Comparison of ENCODE assay signal across 8 mouse cellular contexts in genomic region chr3:27982436-27983017, GRCm38 (mm10). TPM values are rescaled to one million over a fixed set of nuclear protein-coding genes. Genes with fewer than 3 reads are reported as not detected.
DNase-seq lines count a peak whose midpoint lies in the region; ATAC-seq and TF ChIP-seq lines count a peak whose summit lies in the region.

No protein-coding gene starts in this region.

- 45% methylated on average over 7 of the region's 7 CpGs for WGBS in forebrain, embryonic 14.5 days
- WGBS in heart, postnatal 0 days: 31% methylated on average over 7 of the region's 7 CpGs
- WGBS in lung, embryonic 16.5 days: 38% methylated on average over 7 of the region's 7 CpGs

- H3K27ac ChIP-seq in forebrain, embryonic 14.5 days (ENCODE audit: low read depth, low read length): no peak overlapping the region
- no peak overlapping the region for H3K27ac ChIP-seq in heart, postnatal 0 days (ENCODE audit: low read depth)
- H3K27ac ChIP-seq in lung, embryonic 16.5 days (ENCODE audit: low read length): peak overlapping the region; percentile 33; the same call in 1 of the 2 replicates

- TF ChIP-seq POLR2A in brain, embryonic 14.5 days (IDR thresholded peaks at IDR 0.05; ENCODE audit: borderline replicate concordance, extremely low read depth, insufficient read depth, insufficient read length, poor library complexity, severe bottlenecking): no peak

- DNase-seq in ES-CJ7 (ENCODE audit: low read depth, low spot score): peak; percentile 72
- DNase-seq in brain, embryonic 14.5 days (ENCODE audit: low read depth): peak; percentile 89
- DNase-seq in forebrain, embryonic 14.5 days (ENCODE audit: low spot score): peak; percentile 83
- peak; percentile 85 for DNase-seq in heart, postnatal 0 days (ENCODE audit: low spot score)
- peak; percentile 87 for DNase-seq in layer of hippocampus, adult 11-12 months (ENCODE audit: low spot score)
- DNase-seq in retina, postnatal 1 day: peak; percentile 83

- peaks cover 4% of the 10 kb centered on the region for H3K4me1 ChIP-seq in forebrain, embryonic 14.5 days (ENCODE audit: control insufficient read depth, insufficient read depth, low read length)
- H3K4me1 ChIP-seq in heart, postnatal 0 days (ENCODE audit: control insufficient read depth, insufficient read depth): peaks cover 6% of the 10 kb centered on the region
- peaks cover 11% of the 10 kb centered on the region for H3K4me1 ChIP-seq in lung, embryonic 16.5 days (replicated peaks; ENCODE audit: control insufficient read depth, insufficient read depth, low read length)

- H3K9ac ChIP-seq in forebrain, embryonic 14.5 days (ENCODE audit: low read length): no peak overlapping the region
- no peak overlapping the region for H3K9ac ChIP-seq in heart, postnatal 0 days (replicated peaks; ENCODE audit: low read depth, low read length)
- no peak overlapping the region for H3K9ac ChIP-seq in lung, embryonic 16.5 days (ENCODE audit: low read length)

- no peaks in the 10 kb centered on the region for H3K36me3 ChIP-seq in forebrain, embryonic 14.5 days (ENCODE audit: control insufficient read depth, insufficient read depth, low read length)
- H3K36me3 ChIP-seq in heart, postnatal 0 days (replicated peaks; ENCODE audit: control insufficient read depth, insufficient read depth, low read length): no peaks in the 10 kb centered on the region
- no peaks in the 10 kb centered on the region for H3K36me3 ChIP-seq in lung, embryonic 16.5 days (ENCODE audit: control insufficient read depth, insufficient read depth, low read length)

- TF ChIP-seq CTCF in brain, embryonic 14.5 days (IDR thresholded peaks at IDR 0.05; ENCODE audit: borderline replicate concordance, extremely low read depth, insufficient read depth, insufficient read length): peak; percentile 71; the same call in 1 of the 2 replicates
- TF ChIP-seq CTCF in heart, postnatal 0 days (IDR thresholded peaks at IDR 0.05; ENCODE audit: low read depth): peak; percentile 82

- H3K4me2 ChIP-seq in forebrain, embryonic 14.5 days (ENCODE audit: low read length): no peak overlapping the region
- H3K4me2 ChIP-seq in heart, postnatal 0 days (ENCODE audit: low read depth, low read length): no peak overlapping the region
- no peak overlapping the region for H3K4me2 ChIP-seq in lung, embryonic 16.5 days (ENCODE audit: low read depth, low read length)

- H3K4me3 ChIP-seq in forebrain, embryonic 14.5 days (ENCODE audit: low read depth, low read length): no peak overlapping the region
- H3K4me3 ChIP-seq in heart, postnatal 0 days (ENCODE audit: low read depth, low read length): no peak overlapping the region
- H3K4me3 ChIP-seq in lung, embryonic 16.5 days (ENCODE audit: low read length): no peak overlapping the region

- no peaks in the 10 kb centered on the region for H3K27me3 ChIP-seq in forebrain, embryonic 14.5 days (replicated peaks; ENCODE audit: control insufficient read depth, insufficient read depth, low read length)
- H3K27me3 ChIP-seq in heart, postnatal 0 days (ENCODE audit: control insufficient read depth, insufficient read depth, low read length): no peaks in the 10 kb centered on the region
- H3K27me3 ChIP-seq in lung, embryonic 16.5 days (ENCODE audit: control insufficient read depth, insufficient read depth, low read depth, low read length): no peaks in the 10 kb centered on the region

- no peak for TF ChIP-seq EP300 in heart, postnatal 0 days (IDR thresholded peaks at IDR 0.05; ENCODE audit: low read depth)

- no peaks in the 10 kb centered on the region for H3K9me3 ChIP-seq in forebrain, embryonic 14.5 days (replicated peaks; ENCODE audit: control insufficient read depth, low read length)
- no peaks in the 10 kb centered on the region for H3K9me3 ChIP-seq in heart, postnatal 0 days (replicated peaks; ENCODE audit: control insufficient read depth, low read length)
- H3K9me3 ChIP-seq in lung, embryonic 16.5 days (ENCODE audit: control insufficient read depth, low read length): no peaks in the 10 kb centered on the region

- peak; percentile 65 for ATAC-seq in forebrain, embryonic 14.5 days
- peak; percentile 50; the same call in 1 of the 2 replicates for ATAC-seq in heart, postnatal 0 days (ENCODE audit: insufficient read depth, low read depth)
- ATAC-seq in lung, embryonic 16.5 days (ENCODE audit: low read depth): peak; percentile 64
- ATAC-seq in inflammation-experienced regulatory T-cells, adult 6 months: no peak

RNA-seq across cellular contexts. Expression of gene Pld1, which starts 44.0 kb away (rescaled TPM):
- polyA plus RNA-seq in brain, embryonic 14.5 days (2012; rRNA removed): 2.1 and 4.6 TPM in 2 replicates
- polyA plus RNA-seq in forebrain, embryonic 14.5 days (2014; fragmentation: Nextera tagmentation; extraction: Ambion mirVana): 2.0 and 2.5 TPM in 2 replicates
- total RNA-seq in heart, postnatal 0 days (2014; rRNA removed; ENCODE audit: low replicate concordance): 7.6 and 16.7 TPM in 2 replicates
- polyA plus RNA-seq in heart, postnatal 0 days (2015; fragmentation: Nextera tagmentation; extraction: Ambion mirVana): 5.0 and 5.7 TPM in 2 replicates
- 11.5 TPM in 2 replicates for polyA plus RNA-seq in lung, embryonic 16.5 days (2015; fragmentation: Nextera tagmentation; extraction: Ambion mirVana)
- polyA plus RNA-seq in inflammation-experienced regulatory T-cells, adult 6 months (2017; shearing (Covaris generic)): under 1 TPM; 0.40 to 0.71 (median 0.48) TPM
